Mouse (Mus musculus) heart, postnatal 0 days (tissue): Measurements from ENCODE around the gene Tex101.

ENCODE experiments used
- CTCF ChIP-seq: IDR thresholded peaks from 2 replicates; pipeline ENCODE4 v1.5.1; 2016; ENCODE audit warnings: antibody characterized with exemption, control low read depth, low read depth
- EP300 ChIP-seq: IDR thresholded peaks from 2 replicates; pipeline ENCODE4 v1.6.1; 2016; ENCODE audit warnings: antibody characterized with exemption, low read depth

DNA sequence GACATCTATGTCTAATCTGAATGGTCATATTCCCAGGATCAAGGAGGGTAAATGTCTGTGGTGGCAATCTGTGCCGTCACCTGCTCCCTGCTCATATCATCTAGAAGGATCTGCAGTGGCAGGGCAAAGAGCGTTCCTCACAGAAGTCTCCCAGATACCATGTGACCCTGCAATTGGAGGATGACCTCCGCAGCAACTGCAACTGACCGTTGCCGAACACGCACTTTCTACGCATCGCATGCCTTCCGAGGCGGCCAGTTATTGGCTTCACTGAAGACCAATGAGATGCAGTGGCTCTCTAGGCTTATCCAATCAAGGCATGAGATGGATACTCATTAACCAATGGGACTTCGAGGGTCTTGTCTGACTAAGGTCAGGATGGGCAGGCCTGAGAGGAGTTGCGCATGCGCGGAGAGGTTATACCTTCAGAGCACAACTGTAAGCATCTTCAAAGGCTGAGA lies 32.4 kb upstream of the Tex101 start, which contains the start of gene BC049730:
- TF ChIP-seq CTCF (no peak), EP300 (no peak)
